Mouse (Mus musculus) embryonic facial prominence, embryonic 12.5 days (tissue): ENCODE measurements around the gene Lancl3. TPM values are rescaled to one million over a fixed set of nuclear protein-coding genes. Genes with fewer than 3 reads are reported as not detected.

Source experiments
- ATAC-seq: fragments of 200-750 bp; cut with Nextera tagmentation; 2 replicates; pipeline ENCODE4 v1.8.0; 2017; ENCODE audit not compliant: insufficient number of reproducible peaks, insufficient read depth, low FRiP score, low TSS enrichment
- H3K27ac ChIP-seq: fragments of 300-500 bp; sonication (generic); 2 replicates; pipeline ENCODE4 v1.5.1; 2016; ENCODE audit warnings: mild to moderate bottlenecking
- H3K27me3 ChIP-seq: fragments of 300-500 bp; sonication (generic); 2 replicates; pipeline ENCODE4 v1.6.1; 2016; ENCODE audit warnings: mild to moderate bottlenecking, moderate library complexity
- H3K36me3 ChIP-seq: fragments of 300-500 bp; sonication (generic); 2 replicates; pipeline ENCODE4 v1.6.1; 2016; ENCODE audit warnings: mild to moderate bottlenecking
- H3K4me1 ChIP-seq: fragments of 300-500 bp; sonication (generic); 2 replicates; pipeline ENCODE4 v1.6.1; 2016
- H3K4me2 ChIP-seq: fragments of 300-500 bp; sonication (generic); replicated peaks from 2 replicates; pipeline ENCODE4 v1.6.1; 2016; ENCODE audit warnings: mild to moderate bottlenecking, moderate library complexity
- H3K4me3 ChIP-seq: fragments of 300-500 bp; sonication (generic); 2 replicates; pipeline ENCODE4 v1.5.1; 2016; ENCODE audit warnings: mild to moderate bottlenecking
- H3K9ac ChIP-seq: fragments of 300-500 bp; sonication (generic); 2 replicates; pipeline ENCODE4 v1.6.1; 2016; ENCODE audit warnings: mild to moderate bottlenecking, moderate library complexity
- H3K9me3 ChIP-seq: fragments of 300-500 bp; sonication (generic); 2 replicates; pipeline ENCODE4 v1.6.1; 2016; ENCODE audit warnings: mild to moderate bottlenecking, moderate library complexity
- whole genome bisulfite sequencing: fragments of 180-500 bp; shearing (Covaris S2); methylation state at CpG from one replicate; pipeline ENCODE4 v1.1.7; 2016; 5-methylcytosine and 5-hydroxymethylcytosine counted together
- polyA plus RNA-seq: library from polyadenylated mRNA; unstranded; fragments of >200 nt; fragmentation: Nextera tagmentation; extraction: Ambion mirVana; gene quantifications from 2 replicates; pipeline ENCODE4 v1.2.1, GENCODE M21; 2016

Lancl3 gene
- polyA plus RNA-seq, 1 experiment from 2014 or later = 1.3 TPM

- Histone ChIP-seq H3K27me3 (no peaks in the 10 kb centered on the region), H3K4me3 (no peak overlapping the region), H3K36me3 (no peaks in the 10 kb centered on the region), H3K4me2 (no peak overlapping the region), H3K4me1 (no peaks in the 10 kb centered on the region), H3K9ac (no peak overlapping the region), H3K9me3 (no peaks in the 10 kb centered on the region), H3K27ac (no peak overlapping the region)
- 86% methylated on average over 3 of the region's 3 CpGs for WGBS
- no peak for ATAC-seq
Observed at GRCm38 (mm10) chrX:9222412-9223221, 22.9 kb downstream of the Lancl3 start.

GRCm38 (mm10) chrX:9227105-9227504, 27.4 kb downstream of the Lancl3 start:
- Histone ChIP-seq H3K4me3 (no peak overlapping the region), H3K9me3 (no peaks in the 10 kb centered on the region), H3K4me1 (no peaks in the 10 kb centered on the region), H3K27ac (no peak overlapping the region), H3K27me3 (no peaks in the 10 kb centered on the region), H3K36me3 (no peaks in the 10 kb centered on the region), H3K9ac (no peak overlapping the region), H3K4me2 (no peak overlapping the region)
- WGBS = 70% methylated on average over 2 of the region's 2 CpGs
- no peak for ATAC-seq

GRCm38 (mm10) chrX:9240737-9241591, 41.3 kb downstream of the Lancl3 start:
- 76% methylated on average over 5 of the region's 5 CpGs for WGBS
- H3K9ac ChIP-seq = no peak overlapping the region

GRCm38 (mm10) chrX:9243381-9243864, 43.7 kb downstream of the Lancl3 start:
- WGBS = 54% methylated on average over 8 of the region's 8 CpGs
- no peak for ATAC-seq
- Histone ChIP-seq H3K27me3 (no peaks in the 10 kb centered on the region), H3K9me3 (no peaks in the 10 kb centered on the region), H3K4me1 (no peaks in the 10 kb centered on the region), H3K4me3 (no peak overlapping the region), H3K27ac (no peak overlapping the region), H3K36me3 (no peaks in the 10 kb centered on the region), H3K9ac (no peak overlapping the region), H3K4me2 (no peak overlapping the region)

More at GRCm38 (mm10) chrX:9240737-9241591, 41.3 kb downstream of the Lancl3 start:
- H3K4me1 ChIP-seq = no peaks in the 10 kb centered on the region
- no peaks in the 10 kb centered on the region for H3K27me3 ChIP-seq
- no peak for ATAC-seq
- H3K36me3 ChIP-seq = no peaks in the 10 kb centered on the region
- H3K4me2 ChIP-seq = no peak overlapping the region
- no peak overlapping the region for H3K4me3 ChIP-seq
- H3K27ac ChIP-seq = no peak overlapping the region
- no peaks in the 10 kb centered on the region for H3K9me3 ChIP-seq

GRCm38 (mm10) chrX:9244603-9245336, 45.1 kb downstream of the Lancl3 start:
- Histone ChIP-seq H3K4me3 (no peak overlapping the region), H3K4me1 (no peaks in the 10 kb centered on the region), H3K4me2 (no peak overlapping the region), H3K27me3 (no peaks in the 10 kb centered on the region), H3K36me3 (no peaks in the 10 kb centered on the region), H3K9ac (no peak overlapping the region), H3K27ac (no peak overlapping the region), H3K9me3 (no peaks in the 10 kb centered on the region)
- WGBS = 67% methylated on average over 12 of the region's 12 CpGs
- no peak for ATAC-seq

GRCm38 (mm10) chrX:9248911-9249310, 49.2 kb downstream of the Lancl3 start:
- WGBS = 60% methylated on average over 5 of the region's 5 CpGs
- Histone ChIP-seq H3K4me2 (no peak overlapping the region), H3K4me3 (no peak overlapping the region), H3K9me3 (no peaks in the 10 kb centered on the region), H3K9ac (no peak overlapping the region), H3K36me3 (no peaks in the 10 kb centered on the region), H3K4me1 (no peaks in the 10 kb centered on the region), H3K27ac (no peak overlapping the region), H3K27me3 (no peaks in the 10 kb centered on the region)
- no peak for ATAC-seq

GRCm38 (mm10) chrX:9253990-9254389, 54.3 kb downstream of the Lancl3 start:
- Histone ChIP-seq H3K4me3 (no peak overlapping the region), H3K27me3 (no peaks in the 10 kb centered on the region), H3K36me3 (no peaks in the 10 kb centered on the region), H3K4me2 (no peak overlapping the region), H3K4me1 (no peaks in the 10 kb centered on the region), H3K27ac (no peak overlapping the region), H3K9ac (no peak overlapping the region), H3K9me3 (no peaks in the 10 kb centered on the region)
- 80% methylated on average over 10 of the region's 10 CpGs for whole genome bisulfite sequencing
- no peak for ATAC-seq

- Histone ChIP-seq H3K4me2 (no peak overlapping the region), H3K9ac (no peak overlapping the region), H3K27me3 (no peaks in the 10 kb centered on the region), H3K4me1 (no peaks in the 10 kb centered on the region), H3K27ac (no peak overlapping the region), H3K36me3 (no peaks in the 10 kb centered on the region), H3K9me3 (no peaks in the 10 kb centered on the region), H3K4me3 (no peak overlapping the region)
- WGBS = 91% methylated on average over 3 of the region's 3 CpGs
- no peak for ATAC-seq
Observed at GRCm38 (mm10) chrX:9254901-9255300, 55.2 kb downstream of the Lancl3 start.

- no peak within 1 kb of the TSS for H3K27ac ChIP-seq
- no peaks in the 10 kb centered on the region for H3K9me3 ChIP-seq
- no peak within 1 kb of the TSS for H3K9ac ChIP-seq
- WGBS = 81% methylated on average over 5 of the region's 5 CpGs
- no peaks in the 10 kb centered on the region for H3K36me3 ChIP-seq
- H3K4me1 ChIP-seq = no peaks in the 10 kb centered on the region
- no peak within 1 kb of the TSS for H3K4me2 ChIP-seq
- H3K4me3 ChIP-seq = no peak within 1 kb of the TSS
- no peaks in the 10 kb centered on the region for H3K27me3 ChIP-seq
- no peak for ATAC-seq
Observed at GRCm38 (mm10) chrX:9256766-9257165, 57.1 kb downstream of the Lancl3 start, which contains the start of gene Gm14862. Gene Gm14862, minus strand, starts transcription at chrX:9256899.

GRCm38 (mm10) chrX:9257831-9258230, 58.1 kb downstream of the Lancl3 start:
- Histone ChIP-seq H3K9me3 (no peaks in the 10 kb centered on the region), H3K4me2 (no peak overlapping the region), H3K36me3 (no peaks in the 10 kb centered on the region), H3K27ac (no peak overlapping the region), H3K27me3 (no peaks in the 10 kb centered on the region), H3K4me1 (no peaks in the 10 kb centered on the region), H3K4me3 (no peak overlapping the region), H3K9ac (no peak overlapping the region)
- ATAC-seq = no peak
- 88% methylated on average over 7 of the region's 7 CpGs for WGBS

GRCm38 (mm10) chrX:9259267-9259666, 59.6 kb downstream of the Lancl3 start:
- no peak for ATAC-seq
- H3K9me3 ChIP-seq = no peaks in the 10 kb centered on the region
- H3K27me3 ChIP-seq = no peaks in the 10 kb centered on the region
- no peak overlapping the region for H3K27ac ChIP-seq
- no peak overlapping the region for H3K9ac ChIP-seq
- no peak overlapping the region for H3K4me2 ChIP-seq
- no peak overlapping the region for H3K4me3 ChIP-seq
- no peaks in the 10 kb centered on the region for H3K36me3 ChIP-seq
- no peaks in the 10 kb centered on the region for H3K4me1 ChIP-seq
- WGBS = 89% methylated on average over 1 of the region's 1 CpGs
